Mouse (Mus musculus) left cerebral cortex, adult 18-20 months (tissue): ENCODE measurements around the gene Gabrp. TPM values are rescaled to one million over a fixed set of nuclear protein-coding genes. Genes with fewer than 3 reads are reported as not detected.

Source experiments
- DNase-seq, 2 experiments: peaks; one replicate each; pipeline ENCODE4 v3.0.0; 2021 to 2022; ENCODE audit warnings: low spot score in 2 of 2, mixed read lengths in 1 of 2
- total RNA-seq, 2 experiments: library from RNA; stranded (reverse); gene quantifications; 2 replicates each; pipeline ENCODE4 v1.2.3; 2021

Gene Gabrp
- total RNA-seq, 2 experiments from 2014 or later: not detected

DNA sequence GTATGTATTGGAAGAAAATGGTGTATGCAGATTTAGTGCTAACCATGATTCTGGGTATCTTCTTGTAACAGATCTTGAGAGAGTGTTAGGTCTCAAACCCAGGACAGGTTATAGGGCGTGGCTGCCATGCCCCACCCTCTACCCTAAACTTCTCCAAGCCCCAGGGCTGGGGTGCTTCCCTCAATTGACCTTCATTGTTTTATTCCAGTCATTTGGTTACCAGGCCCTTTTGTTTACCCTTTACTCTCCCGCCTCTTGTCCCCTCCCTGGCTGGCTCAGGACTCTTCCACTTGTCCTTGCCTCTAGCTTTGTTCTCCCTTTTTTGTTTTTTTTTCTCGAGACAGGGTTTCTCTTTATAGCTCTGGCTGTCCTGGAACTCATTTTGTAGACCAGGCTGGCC, 45.2 kb downstream of the Gabrp start:
- DNase-seq: no peak

DNA sequence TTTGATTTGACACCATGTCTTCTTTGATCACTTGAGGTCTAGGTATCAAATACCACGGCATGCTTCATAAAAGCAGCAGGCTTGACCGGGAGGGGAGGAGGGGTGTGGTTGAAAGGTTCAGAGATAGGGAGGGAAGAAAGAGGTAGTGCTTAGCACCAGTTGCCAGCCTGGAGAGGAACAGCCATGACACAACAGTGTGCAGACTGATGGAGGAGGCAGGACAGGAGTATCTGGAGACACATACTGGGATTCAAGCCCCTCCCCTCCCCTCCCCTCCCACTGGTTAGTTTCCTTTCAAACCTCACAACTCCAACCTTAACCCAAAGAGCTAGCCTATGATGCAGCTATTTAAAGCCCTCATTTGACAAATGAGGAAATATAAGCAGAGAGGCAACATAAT, 49.2 kb downstream of the Gabrp start:
- no peak for DNase-seq

DNA sequence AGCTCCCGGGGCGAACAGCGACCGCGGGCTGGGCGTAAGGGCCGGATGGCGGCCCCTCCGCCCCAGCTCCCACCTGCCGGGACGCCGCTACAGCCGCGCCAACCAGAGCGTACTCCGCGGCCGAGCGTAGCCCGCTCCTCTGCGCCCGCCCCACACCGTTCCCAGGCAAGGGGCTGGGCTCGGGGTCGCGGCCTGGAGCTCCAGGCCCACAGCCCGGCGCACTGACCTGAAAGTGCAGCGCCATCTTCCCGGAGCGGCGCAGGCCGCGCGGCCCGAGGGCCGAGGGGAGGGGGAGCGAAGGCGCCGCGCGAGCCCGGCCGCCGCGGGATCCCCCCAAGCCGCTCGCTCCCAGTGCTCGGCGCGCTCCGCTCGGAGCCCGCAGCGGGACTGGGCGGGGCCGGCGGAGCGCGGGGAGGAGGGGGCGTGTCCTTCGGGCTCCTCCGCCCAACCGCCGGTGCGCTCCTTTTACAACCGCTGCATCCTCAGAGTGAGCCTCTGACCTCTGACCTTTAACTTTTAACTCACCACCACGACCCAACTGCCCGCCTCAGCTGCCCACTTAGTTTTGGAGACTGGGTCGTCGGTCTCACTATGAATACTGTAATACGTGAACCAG, 65.3 kb downstream of the Gabrp start, which contains the start of gene Ranbp17:
Ranbp17 (minus strand) TSS at position 371 of the 616 bp plus-strand sequence.
- DNase-seq: peak; percentile 25 to 36

DNA sequence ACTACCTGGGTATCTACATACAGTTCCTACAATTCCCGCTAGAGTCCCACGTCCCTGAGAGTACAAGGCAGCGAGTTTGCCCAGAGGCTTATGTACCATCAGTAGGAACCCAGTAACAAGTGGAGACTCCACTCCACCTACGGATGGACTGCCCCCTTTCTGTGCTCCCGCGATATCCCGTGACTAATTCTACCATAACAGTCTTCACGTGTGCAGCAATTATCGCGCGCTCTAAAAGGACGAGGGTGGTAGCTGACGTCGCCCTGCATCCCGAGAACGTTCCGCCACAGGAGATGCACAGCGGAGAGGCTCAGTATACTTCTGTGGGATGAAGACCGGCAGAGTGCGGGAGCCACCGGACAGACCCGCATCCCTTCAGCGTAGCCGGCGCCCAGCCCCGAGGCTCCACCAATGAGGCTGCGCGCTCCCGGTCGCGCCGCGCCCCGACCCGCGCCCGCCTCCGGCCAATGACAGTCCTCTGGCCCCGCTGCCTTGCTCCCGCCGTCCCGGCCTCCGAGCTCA, 65.8 kb downstream of the Gabrp start:
- DNase-seq: peak; percentile 49 to 58

DNA sequence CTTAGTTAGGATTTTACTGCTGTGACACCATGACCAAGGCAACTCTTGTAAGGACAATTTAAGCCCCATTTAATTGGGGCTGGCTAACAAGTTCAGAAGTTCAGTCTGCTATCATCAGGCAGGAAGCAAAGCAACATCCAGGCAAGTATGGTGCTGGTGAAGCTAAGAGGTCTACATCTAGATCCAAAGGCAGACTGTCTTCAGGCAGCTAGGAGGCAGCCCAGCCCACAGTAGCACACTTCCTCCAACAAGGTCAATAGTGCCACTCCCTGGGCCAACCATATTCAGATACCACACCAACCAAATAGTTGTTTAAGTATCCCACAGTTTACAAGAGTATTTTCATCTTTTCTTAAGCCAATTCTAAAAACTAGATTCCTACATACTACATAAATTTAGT, 69.4 kb downstream of the Gabrp start:
- no peak for DNase-seq

Other genes with a start within 250 kb of the Gabrp start
- 1 to 10 TPM; 4.8 to 4.9 TPM for gene Ranbp17, start 65.2 kb downstream of the Gabrp start, total RNA-seq
- not detected for gene D130052B06Rik, start 20.3 kb upstream of the Gabrp start, total RNA-seq